Mouse (Mus musculus) midbrain, embryonic 16.5 days (tissue): ENCODE data around the gene Vcl. TPM values are rescaled to one million over a fixed set of nuclear protein-coding genes. Genes with fewer than 3 reads are reported as not detected.

Source experiments
- ATAC-seq: fragments of 200-750 bp; cut with Nextera tagmentation; 2 replicates; pipeline ENCODE4 v1.8.0; 2017; ENCODE audit warnings: moderate TSS enrichment
- H3K27ac ChIP-seq: fragments of 300-500 bp; sonication (generic); 2 replicates; pipeline ENCODE4 v1.5.1; 2014; ENCODE audit warnings: mild to moderate bottlenecking, low read length, mixed read lengths
- H3K27me3 ChIP-seq: fragments of 300-500 bp; sonication (generic); 2 replicates; pipeline ENCODE4 v1.6.1; 2014; ENCODE audit warnings: low read depth, low read length, mixed read lengths; ENCODE audit not compliant: control insufficient read depth, insufficient read depth
- H3K36me3 ChIP-seq: fragments of 300-500 bp; sonication (generic); 2 replicates; pipeline ENCODE4 v1.6.1; 2014; ENCODE audit warnings: mild to moderate bottlenecking, low read length, moderate library complexity, mixed read lengths; ENCODE audit not compliant: control insufficient read depth, insufficient read depth
- H3K4me1 ChIP-seq: fragments of 300-500 bp; sonication (generic); 2 replicates; pipeline ENCODE4 v1.6.1; 2014; ENCODE audit warnings: mild to moderate bottlenecking, low read length, mixed read lengths; ENCODE audit not compliant: control insufficient read depth, insufficient read depth
- H3K4me2 ChIP-seq: fragments of 300-500 bp; sonication (generic); 2 replicates; pipeline ENCODE4 v1.6.1; 2014; ENCODE audit warnings: mild to moderate bottlenecking, low read length, mixed read lengths
- H3K4me3 ChIP-seq: fragments of 300-500 bp; sonication (generic); 2 replicates; pipeline ENCODE4 v1.5.1; 2014; ENCODE audit warnings: low read depth, mild to moderate bottlenecking, low read length, moderate library complexity, mixed read lengths
- H3K9ac ChIP-seq: fragments of 300-500 bp; sonication (generic); 2 replicates; pipeline ENCODE4 v1.6.1; 2014; ENCODE audit warnings: low read depth, low read length, mixed read lengths
- H3K9me3 ChIP-seq: fragments of 300-500 bp; sonication (generic); replicated peaks from 2 replicates; pipeline ENCODE4 v1.6.1; 2014; ENCODE audit warnings: mild to moderate bottlenecking, low read length, mixed read lengths; ENCODE audit not compliant: control insufficient read depth, poor library complexity, severe bottlenecking
- WGBS: fragments of 180-500 bp; shearing (Covaris S2); extraction: QIAGEN DNeasy Blood & Tissue Kit; methylation state at CpG from one replicate; pipeline ENCODE4 v1.1.7; 2014; 5-methylcytosine and 5-hydroxymethylcytosine counted together
- polyA plus RNA-seq: library from polyadenylated mRNA; unstranded; fragments of >200 nt; fragmentation: Nextera tagmentation; extraction: Ambion mirVana; gene quantifications from 2 replicates; pipeline ENCODE4 v1.2.1, GENCODE M21; 2015

Vcl gene
- polyA plus RNA-seq, 1 experiment from 2014 or later, result 11.9 TPM

- Histone ChIP-seq H3K9me3 (no peaks in the 10 kb centered on the region), H3K27ac (no peak overlapping the region), H3K36me3 (no peaks in the 10 kb centered on the region), H3K4me2 (no peak overlapping the region), H3K4me3 (no peak overlapping the region), H3K4me1 (peaks cover 3% of the 10 kb centered on the region; the same call in 1 of the 2 replicates), H3K9ac (no peak overlapping the region), H3K27me3 (no peaks in the 10 kb centered on the region)
- ATAC-seq, result no peak
- WGBS, result 35% methylated on average over 2 of the region's 2 CpGs
These were observed 35.1 kb downstream of the Vcl start for GRCm38 (mm10) chr14:20964285-20964684.

GRCm38 (mm10) chr14:20966959-20967670, 37.9 kb downstream of the Vcl start:
- H3K27ac ChIP-seq, result no peak overlapping the region
- H3K9me3 ChIP-seq, result no peaks in the 10 kb centered on the region
- peaks cover 8% of the 10 kb centered on the region for H3K4me1 ChIP-seq
- no peak for ATAC-seq
- no peak overlapping the region for H3K9ac ChIP-seq
- no peak overlapping the region for H3K4me3 ChIP-seq
- H3K4me2 ChIP-seq, result no peak overlapping the region
- 54% methylated on average over 3 of the region's 3 CpGs for WGBS
- no peaks in the 10 kb centered on the region for H3K27me3 ChIP-seq
- no peaks in the 10 kb centered on the region for H3K36me3 ChIP-seq

GRCm38 (mm10) chr14:20969066-20969465, 39.9 kb downstream of the Vcl start:
- no peak overlapping the region for H3K27ac ChIP-seq
- no peaks in the 10 kb centered on the region for H3K27me3 ChIP-seq
- ATAC-seq, result no peak
- H3K4me1 ChIP-seq, result peaks cover 8% of the 10 kb centered on the region
- H3K36me3 ChIP-seq, result no peaks in the 10 kb centered on the region
- H3K4me3 ChIP-seq, result no peak overlapping the region
- WGBS, result 56% methylated on average over 1 of the region's 1 CpGs
- H3K9ac ChIP-seq, result no peak overlapping the region
- no peak overlapping the region for H3K4me2 ChIP-seq
- no peaks in the 10 kb centered on the region for H3K9me3 ChIP-seq

GRCm38 (mm10) chr14:20970389-20970788, 41.2 kb downstream of the Vcl start:
- 35% methylated on average over 6 of the region's 6 CpGs for WGBS
- Histone ChIP-seq H3K27ac (no peak overlapping the region), H3K36me3 (no peaks in the 10 kb centered on the region), H3K9ac (no peak overlapping the region), H3K4me3 (no peak overlapping the region), H3K9me3 (no peaks in the 10 kb centered on the region), H3K27me3 (no peaks in the 10 kb centered on the region), H3K4me1 (peaks cover 8% of the 10 kb centered on the region), H3K4me2 (no peak overlapping the region)
- no peak for ATAC-seq

- no peaks in the 10 kb centered on the region for H3K36me3 ChIP-seq
- H3K27ac ChIP-seq, result 0 out of 2 replicates have a peak overlapping the region, but pooled peaks have one; percentile 12
- no peak overlapping the region for H3K4me3 ChIP-seq
- H3K4me1 ChIP-seq, result peaks cover 8% of the 10 kb centered on the region
- ATAC-seq, result no peak
- no peaks in the 10 kb centered on the region for H3K9me3 ChIP-seq
- 0 out of 2 replicates have a peak overlapping the region, but pooled peaks have one; percentile 28 for H3K9ac ChIP-seq
- no peaks in the 10 kb centered on the region for H3K27me3 ChIP-seq
- WGBS, result 72% methylated on average over 9 of the region's 9 CpGs
- H3K4me2 ChIP-seq, result no peak overlapping the region
These were observed 41.7 kb downstream of the Vcl start for GRCm38 (mm10) chr14:20970927-20971326.

- H3K27ac ChIP-seq, result no peak overlapping the region
- no peak for ATAC-seq
- H3K27me3 ChIP-seq, result no peaks in the 10 kb centered on the region
- H3K4me1 ChIP-seq, result peaks cover 6% of the 10 kb centered on the region
- H3K4me3 ChIP-seq, result no peak overlapping the region
- H3K4me2 ChIP-seq, result no peak overlapping the region
- H3K9ac ChIP-seq, result no peak overlapping the region
- no peaks in the 10 kb centered on the region for H3K36me3 ChIP-seq
- H3K9me3 ChIP-seq, result no peaks in the 10 kb centered on the region
These were observed 44.6 kb downstream of the Vcl start for GRCm38 (mm10) chr14:20973821-20974220.

GRCm38 (mm10) chr14:20976741-20977140, 47.5 kb downstream of the Vcl start:
- ATAC-seq, result no peak
- no peaks in the 10 kb centered on the region for H3K4me1 ChIP-seq
- 93% methylated on average over 1 of the region's 1 CpGs for WGBS
- no peaks in the 10 kb centered on the region for H3K36me3 ChIP-seq
- H3K4me2 ChIP-seq, result no peak overlapping the region
- no peaks in the 10 kb centered on the region for H3K27me3 ChIP-seq
- no peaks in the 10 kb centered on the region for H3K9me3 ChIP-seq
- H3K27ac ChIP-seq, result no peak overlapping the region
- no peak overlapping the region for H3K9ac ChIP-seq
- no peak overlapping the region for H3K4me3 ChIP-seq

- H3K9me3 ChIP-seq, result no peaks in the 10 kb centered on the region
- no peak overlapping the region for H3K9ac ChIP-seq
- ATAC-seq, result no peak
- no peaks in the 10 kb centered on the region for H3K27me3 ChIP-seq
- no peaks in the 10 kb centered on the region for H3K4me1 ChIP-seq
- 64% methylated on average over 2 of the region's 2 CpGs for WGBS
- no peaks in the 10 kb centered on the region for H3K36me3 ChIP-seq
- H3K4me3 ChIP-seq, result no peak overlapping the region
- H3K4me2 ChIP-seq, result no peak overlapping the region
- no peak overlapping the region for H3K27ac ChIP-seq
These were observed 48.5 kb downstream of the Vcl start for GRCm38 (mm10) chr14:20977726-20978125.

- H3K4me1 ChIP-seq, result no peaks in the 10 kb centered on the region
- H3K4me2 ChIP-seq, result no peak overlapping the region
- H3K9ac ChIP-seq, result no peak overlapping the region
- 31% methylated on average over 2 of the region's 2 CpGs for WGBS
- H3K27ac ChIP-seq, result no peak overlapping the region
- no peak overlapping the region for H3K4me3 ChIP-seq
- no peaks in the 10 kb centered on the region for H3K9me3 ChIP-seq
- no peaks in the 10 kb centered on the region for H3K27me3 ChIP-seq
- no peaks in the 10 kb centered on the region for H3K36me3 ChIP-seq
- ATAC-seq, result no peak
These were observed 54.6 kb downstream of the Vcl start for GRCm38 (mm10) chr14:20983832-20984231.
